ENCODE assay signal across 23 mouse cellular contexts in genomic region chr15:100219396-100219795, GRCm38 (mm10). TPM values are rescaled to one million over a fixed set of nuclear protein-coding genes. Genes with fewer than 3 reads are reported as not detected.
DNase-seq lines count a peak whose midpoint lies in the region; ATAC-seq and TF ChIP-seq lines count a peak whose summit lies in the region.
"Had no signal": no experiment of that assay in that cellular context is flagged by ENCODE, and none has a peak within 500 bp of the region (broad histone marks: within the 10 kb centered on the region; RNA-seq: fewer than 3 reads in every experiment).

No protein-coding gene starts in this region.

- H3K4me1 ChIP-seq in limb, embryonic 11.5 days (ENCODE audit: control insufficient read depth, insufficient read depth, low read length) = no peaks in the 10 kb centered on the region
- 0 out of 2 replicates have a peak, but pooled peaks cover 2% of the 10 kb centered on the region for H3K4me1 ChIP-seq in limb, embryonic 10.5 days
- peaks cover 3% of the 10 kb centered on the region; the same call in 1 of the 2 replicates for H3K4me1 ChIP-seq in embryonic facial prominence, embryonic 10.5 days
- H3K4me1 ChIP-seq in stomach, postnatal 0 days (replicated peaks; ENCODE audit: control insufficient read depth, insufficient read depth) = no peaks in the 10 kb centered on the region
- H3K4me1 ChIP-seq: embryonic facial prominence, embryonic 12.5 days; limb, embryonic 15.5 days; midbrain, embryonic 10.5 days; neural tube, embryonic 13.5 days had no signal

- no peak overlapping the region for H3K27ac ChIP-seq in limb, embryonic 11.5 days (replicated peaks; ENCODE audit: low read depth, low read length)
- H3K27ac ChIP-seq in limb, embryonic 10.5 days = no peak overlapping the region
- H3K27ac ChIP-seq in embryonic facial prominence, embryonic 10.5 days (replicated peaks) = no peak overlapping the region
- no peak overlapping the region for H3K27ac ChIP-seq in stomach, postnatal 0 days (replicated peaks)
- H3K27ac ChIP-seq: embryonic facial prominence, embryonic 12.5 days; heart, embryonic 10.5 days; hindbrain, postnatal 0 days; limb, embryonic 15.5 days; midbrain, embryonic 10.5 days; neural tube, embryonic 13.5 days had no signal

- no peak overlapping the region for H3K4me3 ChIP-seq in limb, embryonic 11.5 days (ENCODE audit: low read depth, low read length)
- no peak overlapping the region for H3K4me3 ChIP-seq in limb, embryonic 10.5 days
- no peak overlapping the region for H3K4me3 ChIP-seq in embryonic facial prominence, embryonic 10.5 days
- H3K4me3 ChIP-seq in stomach, postnatal 0 days (ENCODE audit: low read depth, low read length) = no peak overlapping the region
- H3K4me3 ChIP-seq: embryonic facial prominence, embryonic 12.5 days; heart, embryonic 10.5 days; limb, embryonic 15.5 days; midbrain, embryonic 10.5 days; myocyte; neural tube, embryonic 13.5 days had no signal

- H3K4me2 ChIP-seq in limb, embryonic 11.5 days (ENCODE audit: low read depth, severe bottlenecking) = no peak overlapping the region
- H3K4me2 ChIP-seq in stomach, postnatal 0 days (replicated peaks; ENCODE audit: low read depth) = no peak overlapping the region
- H3K4me2 ChIP-seq: embryonic facial prominence, embryonic 12.5 days; limb, embryonic 15.5 days; neural tube, embryonic 13.5 days had no signal

- 57% methylated on average over 1 of the region's 1 CpGs for WGBS in limb, embryonic 11.5 days
- WGBS in limb, embryonic 10.5 days = 58% methylated on average over 1 of the region's 1 CpGs
- 81% methylated on average over 1 of the region's 1 CpGs for WGBS in embryonic facial prominence, embryonic 10.5 days
- WGBS in stomach, postnatal 0 days = 57% methylated on average over 1 of the region's 1 CpGs

- H3K27me3 ChIP-seq in limb, embryonic 11.5 days (ENCODE audit: control insufficient read depth, insufficient read depth, low read length) = no peaks in the 10 kb centered on the region
- no peaks in the 10 kb centered on the region for H3K27me3 ChIP-seq in limb, embryonic 10.5 days (ENCODE audit: low read depth, poor library complexity, severe bottlenecking)
- H3K27me3 ChIP-seq in embryonic facial prominence, embryonic 10.5 days (replicated peaks; ENCODE audit: low read depth, poor library complexity, severe bottlenecking) = no peaks in the 10 kb centered on the region
- H3K27me3 ChIP-seq in stomach, postnatal 0 days (ENCODE audit: control insufficient read depth, insufficient read depth, low read length) = no peaks in the 10 kb centered on the region
- H3K27me3 ChIP-seq: embryonic facial prominence, embryonic 12.5 days; limb, embryonic 15.5 days; neural tube, embryonic 13.5 days had no signal

- no peak for TF ChIP-seq CTCF in stomach, postnatal 0 days (IDR thresholded peaks at IDR 0.05; ENCODE audit: low read depth)

- no peak overlapping the region for H3K9ac ChIP-seq in limb, embryonic 11.5 days (ENCODE audit: low read length)
- no peak overlapping the region for H3K9ac ChIP-seq in stomach, postnatal 0 days (ENCODE audit: low read length)
- H3K9ac ChIP-seq: embryonic facial prominence, embryonic 12.5 days; forebrain, postnatal 0 days; limb, embryonic 15.5 days; neural tube, embryonic 13.5 days had no signal

- TF ChIP-seq EP300 in stomach, postnatal 0 days (optimal IDR thresholded peaks at IDR 0.05) = no peak

- H3K9me3 ChIP-seq in limb, embryonic 11.5 days (ENCODE audit: control insufficient read depth, low read length) = no peaks in the 10 kb centered on the region; the same call in 1 of the 2 replicates
- H3K9me3 ChIP-seq in limb, embryonic 10.5 days (replicated peaks) = 0 out of 2 replicates have a peak, but pooled peaks cover 6% of the 10 kb centered on the region
- H3K9me3 ChIP-seq in embryonic facial prominence, embryonic 10.5 days = peaks cover 16% of the 10 kb centered on the region; the same call in 1 of the 2 replicates
- H3K9me3 ChIP-seq in stomach, postnatal 0 days (ENCODE audit: control insufficient read depth, low read length) = 0 out of 2 replicates have a peak, but pooled peaks cover 6% of the 10 kb centered on the region
- H3K9me3 ChIP-seq: limb, embryonic 15.5 days had no signal

- H3K36me3 ChIP-seq in limb, embryonic 11.5 days (ENCODE audit: control insufficient read depth, insufficient read depth, low read length) = peaks cover 11% of the 10 kb centered on the region; the same call in 1 of the 2 replicates
- H3K36me3 ChIP-seq in limb, embryonic 10.5 days = peaks cover 43% of the 10 kb centered on the region
- H3K36me3 ChIP-seq in embryonic facial prominence, embryonic 10.5 days (replicated peaks) = peaks cover 64% of the 10 kb centered on the region
- no peaks in the 10 kb centered on the region for H3K36me3 ChIP-seq in stomach, postnatal 0 days (ENCODE audit: control insufficient read depth, insufficient read depth, low read length)

- no peak for ATAC-seq in limb, embryonic 11.5 days (ENCODE audit: insufficient number of reproducible peaks, low FRiP score, low TSS enrichment, low read depth)
- no peak for ATAC-seq in stomach, postnatal 0 days (ENCODE audit: low FRiP score, low TSS enrichment)
- ATAC-seq in activated CD4-positive, CD25-positive, alpha-beta regulatory T cell, adult 4 months = no peak
- ATAC-seq: forebrain, postnatal 0 days; hindbrain, postnatal 0 days; intestine, embryonic 16.5 days; midbrain, embryonic 16.5 days had no signal

- peak; percentile 31 for DNase-seq in limb, embryonic 11.5 days (ENCODE audit: low spot score)
- no peak for DNase-seq in limb, embryonic 10.5 days (ENCODE audit: low spot score)
- peak; percentile 80 for DNase-seq in ZHBTc4 (ENCODE audit: low read depth, low spot score)
- DNase-seq in embryonic facial prominence, embryonic 10.5 days (ENCODE audit: low spot score) = peak; percentile 16
- DNase-seq in stomach, postnatal 0 days (ENCODE audit: low spot score) = peak; percentile 26
- no peak for DNase-seq in layer of hippocampus, adult 18-20 months (ENCODE audit: low spot score in 2 of 2)
- DNase-seq: adrenal gland, postnatal 36 days; cerebellum, postnatal 14 days; forebrain, postnatal 0 days; kidney, postnatal 36 days; layer of hippocampus, adult 9-11 months; retina, postnatal 1 day; thymus, postnatal 25 days had no signal

RNA-seq across cellular contexts. Expression of gene Atf1, which starts 8.2 kb away (rescaled TPM):
- 44.5 and 55.0 TPM in 2 replicates for polyA plus RNA-seq in limb, embryonic 11.5 days (2014; fragmentation: Nextera tagmentation; extraction: Ambion mirVana)
- 42.5 and 43.0 TPM in 2 replicates for polyA plus RNA-seq in limb, embryonic 10.5 days (2016; fragmentation: Nextera tagmentation; extraction: Ambion mirVana)
- 36.8 and 42.2 TPM in 2 replicates for polyA plus RNA-seq in embryonic facial prominence, embryonic 10.5 days (2016; fragmentation: Nextera tagmentation; extraction: Ambion mirVana)
- 27.3 and 27.7 TPM in 2 replicates for polyA plus RNA-seq in stomach, postnatal 0 days (2015; fragmentation: Nextera tagmentation; extraction: Ambion mirVana)
- 10 to 100 TPM; 20.3 to 23.4 TPM for total RNA-seq in layer of hippocampus, adult 18-20 months (2021)
- 10 to 100 TPM; 29.9 to 35.7 TPM for polyA plus RNA-seq in activated CD4-positive, CD25-positive, alpha-beta regulatory T cell, adult 4 months (2017; shearing (Covaris generic))

Comparison
In these comparisons a context has a peak if more than half of its experiments do, and no peak if none do; other contexts are left out.
1. DNase-seq: peak in limb, embryonic 11.5 days (single experiment), ZHBTc4 (single experiment), embryonic facial prominence, embryonic 10.5 days (single experiment) and stomach, postnatal 0 days (single experiment); none in limb, embryonic 10.5 days (single experiment) and layer of hippocampus, adult 18-20 months (0 of 2).